Mouse (Mus musculus) CD8-positive naive resting alpha-beta T cell, adult 2 months (primary cell): ENCODE data around the gene Nek1.

Experiments used
- DNase-seq, 2 experiments: peaks; one replicate each; pipeline ENCODE4 v3.0.0; 2022; ENCODE audit warnings: low read depth in 2 of 2, low spot score in 2 of 2

The Nek1 gene

GRCm38 (mm10) chr8:61156406-61156805 lies 163.4 kb downstream of the Nek1 start:
- DNase-seq: no peak

GRCm38 (mm10) chr8:61158540-61158939 lies 165.5 kb downstream of the Nek1 start:
- no peak for DNase-seq

- no peak for DNase-seq
Measured at GRCm38 (mm10) chr8:61161461-61162185, 168.6 kb downstream of the Nek1 start.

GRCm38 (mm10) chr8:61162186-61162566 lies 169.2 kb downstream of the Nek1 start:
- DNase-seq: no peak

GRCm38 (mm10) chr8:61171546-61171945 lies 178.6 kb downstream of the Nek1 start:
- no peak for DNase-seq

GRCm38 (mm10) chr8:61173921-61174492 lies 181.0 kb downstream of the Nek1 start:
- DNase-seq: no peak

GRCm38 (mm10) chr8:61175876-61176275 lies 182.9 kb downstream of the Nek1 start:
- DNase-seq: no peak

GRCm38 (mm10) chr8:61177680-61178593 lies 184.9 kb downstream of the Nek1 start:
- DNase-seq: no peak

- DNase-seq: no peak
Measured at GRCm38 (mm10) chr8:61178594-61179140, 185.7 kb downstream of the Nek1 start.
